Mouse (Mus musculus): ENCODE measurements around the gene Dcdc2c.

Dcdc2c gene

DNA sequence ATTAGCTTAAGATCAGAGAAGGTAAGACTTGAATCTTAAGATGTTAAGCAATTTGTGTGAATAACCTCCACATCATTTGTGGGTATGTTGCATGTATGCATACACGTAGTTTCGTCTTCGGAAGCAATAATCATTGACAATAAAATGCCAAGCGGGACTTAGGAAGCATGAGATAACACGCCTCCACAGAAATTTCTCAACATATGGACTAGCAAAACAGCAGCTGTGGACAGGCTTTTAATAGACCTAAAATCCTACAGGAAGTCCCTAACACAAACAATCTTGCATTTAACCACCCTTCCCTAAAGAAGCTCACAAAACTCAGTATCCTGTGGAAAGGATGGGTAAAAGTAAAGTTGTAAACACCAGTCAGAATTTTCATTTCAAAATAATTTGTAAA lies 93.4 kb downstream of the Dcdc2c start:
- no peak for DNase-seq (ENCODE audit: low spot score in 2 of 2)

DNA sequence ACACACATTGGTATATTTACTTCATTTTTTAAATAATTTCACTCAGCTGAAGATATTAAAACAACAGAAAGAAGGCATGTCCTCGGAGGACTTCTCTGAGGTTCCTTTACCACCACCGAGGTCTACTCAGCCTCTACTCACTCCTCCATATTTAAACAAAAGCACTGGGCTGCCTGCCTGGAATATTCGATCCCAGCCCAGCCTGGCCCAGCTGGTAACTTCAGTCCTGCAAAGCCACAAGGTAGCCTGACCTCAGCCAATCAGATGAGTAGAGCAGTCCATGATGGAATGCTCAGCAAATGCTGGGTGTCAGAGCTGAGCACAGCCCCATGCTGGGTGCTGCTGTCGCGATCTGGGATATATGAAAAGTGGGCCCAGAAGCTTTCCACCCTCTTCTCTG lies 115.7 kb downstream of the Dcdc2c start:
- DNase-seq (ENCODE audit: low spot score in 2 of 2): no peak

DNA sequence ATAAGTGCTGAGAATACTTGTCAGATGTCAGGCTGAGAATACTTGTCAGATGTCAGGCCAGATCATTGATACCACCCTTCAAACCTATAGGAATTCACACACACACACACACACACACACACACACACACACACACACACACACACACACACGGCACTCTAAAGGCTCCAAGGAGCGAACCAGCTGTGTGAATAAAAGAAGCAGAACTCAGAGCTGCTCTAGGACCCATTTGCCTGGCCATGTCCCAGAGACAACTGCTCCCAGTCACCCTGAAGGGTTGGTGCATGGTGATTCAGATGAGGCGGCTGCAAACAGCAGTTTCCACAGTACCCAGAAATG lies 119.5 kb downstream of the Dcdc2c start:
- no peak for DNase-seq (ENCODE audit: low spot score in 2 of 2)

DNA sequence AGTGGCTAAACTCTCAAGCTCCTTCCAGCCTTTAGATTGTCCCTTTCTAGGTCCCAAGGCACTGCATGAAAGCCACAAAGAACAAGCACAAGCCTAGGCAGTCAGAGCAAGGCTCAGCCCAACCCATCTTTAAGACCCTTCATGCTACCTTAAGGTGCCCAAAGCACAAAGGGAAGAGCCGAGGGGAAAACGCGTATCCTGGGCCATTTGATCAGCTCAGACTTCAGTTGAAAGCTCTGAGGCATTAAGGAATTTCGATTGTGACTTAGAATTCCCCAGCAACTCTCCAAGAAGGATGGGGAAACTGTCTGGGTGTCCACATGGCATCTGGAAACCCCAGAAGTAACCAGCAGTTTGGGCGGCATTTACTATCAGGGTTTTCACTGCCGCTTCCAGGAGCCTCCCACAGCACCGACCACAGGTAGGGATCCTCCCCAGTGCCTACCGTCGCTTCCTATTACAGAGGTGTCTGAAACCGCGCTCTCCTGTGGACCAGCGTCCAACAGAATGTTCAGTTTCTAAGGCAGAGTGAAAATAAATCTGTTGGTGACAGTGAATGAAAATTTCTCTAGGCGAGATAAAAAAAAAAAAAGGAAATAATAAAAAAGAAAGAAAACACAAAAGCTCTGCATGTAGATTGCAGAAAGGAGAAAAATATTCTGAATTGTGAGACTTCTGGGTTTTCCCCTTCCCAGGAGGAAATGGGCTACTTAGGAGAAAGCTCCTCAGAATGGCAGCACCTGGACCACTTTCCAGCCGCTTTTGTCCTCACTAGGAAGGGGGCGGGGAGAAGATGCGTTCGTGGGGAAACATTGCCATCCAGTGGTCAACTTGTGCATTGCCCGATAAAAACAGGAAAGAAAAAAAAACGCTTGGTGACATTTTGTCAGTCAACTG lies 120.1 kb downstream of the Dcdc2c start:
- no peak for DNase-seq (ENCODE audit: low spot score in 2 of 2)

DNA sequence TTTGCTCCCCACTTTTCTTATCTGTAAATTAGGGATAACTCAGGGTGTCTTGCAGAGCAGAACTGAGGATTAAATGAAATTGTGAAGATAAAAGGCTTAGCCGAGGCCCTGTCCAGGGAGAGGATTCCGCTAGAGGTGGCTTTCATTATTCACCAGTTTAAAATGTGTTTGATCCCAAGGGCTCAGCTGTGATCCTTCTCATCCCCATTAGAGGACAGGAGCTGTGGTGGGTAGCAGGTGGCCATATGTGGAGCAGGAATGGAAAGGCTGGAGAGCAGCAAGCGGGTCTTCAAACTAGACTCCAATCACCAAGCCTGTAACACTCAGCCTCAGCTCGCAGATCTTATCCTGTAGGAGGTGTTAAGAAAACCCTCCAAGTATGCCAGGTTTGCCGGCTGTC lies 122.3 kb downstream of the Dcdc2c start:
- no peak for DNase-seq (ENCODE audit: low spot score in 2 of 2)

DNA sequence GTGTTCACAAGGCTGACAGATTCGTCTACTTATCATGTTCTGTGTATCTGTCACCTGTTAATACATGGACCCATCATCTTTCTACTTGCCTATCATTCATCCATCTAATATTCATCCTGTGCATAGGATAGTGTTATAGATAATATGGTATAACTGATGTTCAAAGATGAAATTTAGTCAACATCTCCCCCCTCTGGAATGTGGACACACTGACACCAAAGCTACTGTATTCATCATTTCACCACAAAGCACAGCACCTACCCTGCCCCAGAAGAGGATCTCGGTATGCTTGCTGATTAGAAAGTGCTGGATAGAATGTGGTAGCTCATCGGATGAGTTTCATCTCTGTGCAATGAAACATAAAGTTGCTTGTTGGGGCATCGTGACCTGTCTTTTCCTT lies 135.2 kb downstream of the Dcdc2c start:
- DNase-seq (ENCODE audit: low spot score in 2 of 2): no peak

DNA sequence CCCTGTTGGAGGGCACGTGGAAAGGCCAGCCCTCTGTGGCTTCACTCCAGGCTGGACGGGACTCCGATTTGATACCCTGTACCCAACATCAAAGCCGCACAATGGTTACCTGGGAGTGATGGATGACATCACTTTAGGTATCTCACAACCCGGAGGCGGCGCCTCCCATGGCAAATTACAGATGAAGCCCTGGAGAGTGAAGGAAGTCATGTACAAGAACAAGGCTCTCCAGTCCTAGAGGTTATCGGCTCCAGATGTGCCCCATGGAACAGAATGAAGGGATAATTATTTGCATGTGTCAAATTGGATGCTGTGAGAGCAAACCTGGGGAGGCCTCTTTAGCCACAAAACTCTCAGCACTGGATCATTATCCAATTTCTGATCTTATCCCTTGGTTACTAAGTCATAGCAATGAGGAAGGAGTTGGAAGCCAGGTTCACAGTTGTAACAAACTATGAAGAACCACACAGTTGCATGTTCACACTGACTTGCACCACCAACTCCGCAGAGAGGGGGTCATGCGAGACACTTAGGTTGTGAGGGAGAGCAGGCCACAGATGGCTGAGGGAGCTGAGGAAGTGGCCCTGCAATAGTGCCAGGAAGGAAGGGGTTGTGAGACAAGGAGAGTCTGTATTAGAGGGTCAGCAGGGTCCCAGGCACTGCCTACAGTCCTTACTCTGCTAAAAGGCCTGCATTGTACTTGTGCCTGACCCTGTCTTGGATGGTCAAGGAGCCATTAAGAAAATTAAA lies 144.4 kb downstream of the Dcdc2c start:
- DNase-seq (ENCODE audit: low spot score in 2 of 2): no peak

DNA sequence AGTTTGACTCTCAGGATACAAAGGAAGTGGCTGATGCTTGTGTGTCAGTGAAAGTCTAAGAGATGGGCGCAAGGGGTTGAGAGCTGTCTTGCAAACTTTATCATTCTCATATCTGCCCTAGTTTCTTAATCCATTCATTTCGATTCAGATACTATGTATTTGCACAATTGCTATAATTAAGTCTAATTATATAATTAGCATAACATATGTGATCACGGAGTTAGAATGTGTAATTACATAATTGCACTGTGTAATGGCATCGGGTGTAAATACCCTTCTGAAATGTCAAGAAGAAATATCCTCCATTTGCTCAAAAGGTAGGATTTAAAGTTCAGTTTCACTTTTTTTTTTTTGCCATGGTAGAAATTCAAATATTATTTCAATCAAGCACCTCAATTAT lies 149.9 kb downstream of the Dcdc2c start:
- DNase-seq (ENCODE audit: low spot score in 2 of 2): no peak

DNA sequence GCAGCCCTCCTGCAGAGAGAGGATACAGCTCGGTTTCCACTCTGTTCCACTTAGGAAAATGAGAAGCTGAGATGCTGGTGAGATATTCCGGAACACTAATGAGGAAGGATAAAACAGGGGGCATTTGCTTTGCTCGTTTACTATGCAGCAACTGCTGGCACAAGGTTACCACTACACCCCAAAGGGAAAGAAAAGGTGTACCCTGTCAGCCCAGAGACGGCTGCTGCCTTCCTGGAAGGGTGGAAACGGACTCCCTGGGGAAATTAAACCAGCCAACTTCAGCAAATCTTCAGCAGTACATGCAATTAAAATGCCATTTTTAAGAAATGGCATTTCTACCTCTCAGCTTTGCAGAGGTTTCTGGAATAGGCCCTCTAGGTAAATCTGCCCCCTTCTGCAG lies 150.8 kb downstream of the Dcdc2c start:
- no peak for DNase-seq (ENCODE audit: low spot score in 2 of 2)

DNA sequence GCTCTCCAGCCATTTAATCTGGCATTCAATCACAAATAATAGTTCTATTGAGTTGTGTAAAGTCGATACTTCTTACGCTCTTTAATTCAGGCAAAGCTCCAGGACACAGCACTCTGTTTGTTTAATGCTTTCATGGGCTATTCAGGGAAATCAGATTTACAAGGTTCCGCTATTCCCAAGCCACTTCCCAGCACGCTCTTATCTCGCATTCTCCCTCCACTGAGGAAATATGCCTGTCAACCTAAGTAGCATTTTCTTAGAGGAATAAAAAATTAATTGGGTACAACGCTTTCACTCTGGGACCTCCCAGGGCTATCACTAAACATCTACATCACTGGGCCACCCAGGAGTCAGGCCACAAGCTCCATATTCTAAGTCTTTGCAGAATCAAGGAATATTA lies 160.1 kb downstream of the Dcdc2c start:
- no peak for DNase-seq (ENCODE audit: low spot score in 2 of 2)
